Mouse (Mus musculus) cerebellum, adult 2 months (tissue): ENCODE measurements at regions not wholly inside any gene's neighbourhood (a gene's known extent, or its start where the extent isn't known, plus 50 kb on each side); places are given as distances from the start of the nearest gene placed in this dataset.

Source experiments
- DNase-seq, 2 experiments: peaks; one replicate each; pipeline ENCODE4 v3.0.0; 2021
- H3K27ac ChIP-seq: fragments of 200-500 bp; 2 replicates; pipeline ENCODE4 v1.5.1; 2012; ENCODE audit warnings: low read length, control low read depth, inconsistent platforms; ENCODE audit not compliant: insufficient read depth
- H3K27me3 ChIP-seq: fragments of 200-500 bp; 2 replicates; pipeline ENCODE4 v1.6.1; 2012; ENCODE audit warnings: inconsistent platforms, mild to moderate bottlenecking, low read length, moderate library complexity; ENCODE audit not compliant: control insufficient read depth, insufficient read depth
- H3K4me1 ChIP-seq: fragments of 200-500 bp; 2 replicates; pipeline ENCODE4 v1.6.1; 2011; ENCODE audit warnings: low read length; ENCODE audit not compliant: control insufficient read depth, insufficient read depth
- H3K4me3 ChIP-seq: fragments of 200-500 bp; replicated peaks from 2 replicates; pipeline ENCODE3; 2011; ENCODE audit warnings: mild to moderate bottlenecking, low read depth, low read length, control low read depth; ENCODE audit not compliant: insufficient read depth
- CTCF ChIP-seq: fragments of 200-500 bp; IDR thresholded peaks from 2 replicates; pipeline ENCODE4 v1.5.1; 2011; ENCODE audit warnings: low read depth, mild to moderate bottlenecking, control low read depth, low read length, moderate library complexity, borderline replicate concordance; ENCODE audit not compliant: insufficient read depth
- POLR2A ChIP-seq: fragments of 200-500 bp; IDR thresholded peaks from 2 replicates; pipeline ENCODE4 v1.6.1; 2011; ENCODE audit warnings: low read length, control low read depth, borderline replicate concordance; ENCODE audit not compliant: insufficient read depth
- WGBS: fragments of 180-500 bp; shearing (Covaris S2); methylation state at CpG from one replicate; pipeline ENCODE4 v1.1.7; 2018; 5-methylcytosine and 5-hydroxymethylcytosine counted together

DNA sequence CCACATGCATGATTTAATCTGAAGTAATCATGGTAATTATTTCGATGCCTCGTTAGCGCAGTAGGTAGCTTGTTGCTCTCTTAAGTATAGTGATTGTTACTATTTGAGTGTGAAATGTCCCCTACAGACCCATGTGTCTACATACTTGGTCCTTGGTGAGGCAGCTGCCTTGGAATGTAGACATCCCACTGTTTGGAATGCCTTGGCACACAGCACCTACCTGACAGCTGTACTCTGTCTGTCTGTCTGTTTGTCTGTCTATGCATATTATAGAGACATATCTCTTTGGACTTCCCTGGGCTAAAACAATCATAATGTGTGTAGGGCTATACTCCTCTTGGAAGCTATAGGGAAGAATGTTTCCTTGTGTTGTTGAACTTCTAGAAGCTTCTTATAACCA, 83.7 kb upstream of the Runx3 start:
- Histone ChIP-seq H3K4me1 (no peaks in the 10 kb centered on the region), H3K27me3 (no peaks in the 10 kb centered on the region), H3K4me3 (no peak overlapping the region), H3K27ac (no peak overlapping the region)
- TF ChIP-seq CTCF: no peak
- no peak for TF ChIP-seq POLR2A
- WGBS: 91% methylated on average over 3 of the region's 3 CpGs
- DNase-seq: no peak

DNA sequence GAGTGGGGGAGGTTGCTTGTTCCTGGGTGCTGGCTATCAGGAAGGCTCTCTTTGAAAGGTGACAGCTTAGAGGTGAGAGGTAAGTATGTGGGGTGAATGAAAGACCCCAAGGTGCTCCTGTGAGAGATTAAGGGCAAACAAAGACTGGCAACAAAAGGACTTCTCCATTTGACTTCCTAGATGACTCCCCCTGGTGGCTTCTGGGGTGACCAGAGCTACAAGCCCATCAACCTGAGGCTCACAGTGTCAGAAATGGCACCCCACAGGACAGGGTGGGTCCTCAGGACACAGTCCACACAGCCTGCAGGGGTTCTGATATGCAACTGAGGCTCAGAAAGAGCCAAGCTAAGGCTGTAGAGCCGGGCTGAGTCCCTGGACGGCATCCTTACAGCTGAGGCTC, 81.2 kb upstream of the Runx3 start:
- peak; percentile 9; the same call in 1 of the 2 replicates for TF ChIP-seq CTCF
- TF ChIP-seq POLR2A: no peak
- Histone ChIP-seq H3K27ac (no peak overlapping the region), H3K4me1 (no peaks in the 10 kb centered on the region), H3K4me3 (no peak overlapping the region), H3K27me3 (no peaks in the 10 kb centered on the region)
- WGBS: 91% methylated on average over 2 of the region's 2 CpGs
- DNase-seq: no peak

DNA sequence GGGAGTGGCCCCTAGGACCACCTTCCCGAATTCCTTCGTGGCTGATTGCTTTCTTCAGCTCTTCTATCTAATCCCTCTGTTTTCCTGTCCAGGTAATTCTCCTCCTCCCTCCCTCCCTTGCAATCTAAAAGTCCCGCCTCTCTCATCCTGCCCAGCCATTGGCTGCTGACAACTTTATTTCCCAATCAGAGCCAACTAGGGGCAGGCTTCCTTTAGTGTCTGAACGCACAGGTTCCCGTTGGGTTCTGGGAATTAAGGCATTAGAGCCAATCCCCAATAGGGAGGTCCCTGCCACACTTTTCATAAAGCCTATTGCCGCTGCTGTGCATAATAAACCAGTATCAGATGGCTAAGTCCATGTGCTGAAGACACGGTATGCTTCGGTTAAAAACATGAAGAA, 78.5 kb upstream of the Runx3 start:
- no peak overlapping the region for H3K27ac ChIP-seq
- WGBS: 56% methylated on average over 8 of the region's 8 CpGs
- TF ChIP-seq CTCF (no peak), POLR2A (no peak)
- no peak overlapping the region for H3K4me3 ChIP-seq
- no peak for DNase-seq
- H3K27me3 ChIP-seq: no peaks in the 10 kb centered on the region
- H3K4me1 ChIP-seq: no peaks in the 10 kb centered on the region

DNA sequence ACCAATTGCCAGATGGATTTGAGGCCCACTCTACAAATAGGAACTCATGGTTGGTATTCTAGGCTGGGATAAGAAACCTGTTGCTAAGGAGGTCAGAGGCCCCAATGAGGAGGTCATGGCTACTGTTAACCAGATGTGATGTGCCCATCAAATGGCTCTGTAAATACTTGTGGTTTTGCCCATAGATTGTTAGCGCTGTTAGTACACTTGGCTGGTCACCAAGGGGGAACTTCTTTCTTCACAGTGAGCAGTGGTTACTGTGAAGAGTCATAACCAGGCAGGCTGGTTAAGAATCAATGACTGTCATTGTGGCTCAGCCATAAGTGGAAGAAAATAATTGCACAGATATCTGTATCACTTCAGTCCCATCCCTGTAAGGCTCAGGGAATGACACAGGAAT, 78.0 kb upstream of the Runx3 start:
- DNase-seq: no peak
- Histone ChIP-seq H3K4me1 (no peaks in the 10 kb centered on the region), H3K27ac (no peak overlapping the region), H3K4me3 (no peak overlapping the region), H3K27me3 (no peaks in the 10 kb centered on the region)
- TF ChIP-seq CTCF (no peak), POLR2A (no peak)
- WGBS: 96% methylated on average over 1 of the region's 1 CpGs

DNA sequence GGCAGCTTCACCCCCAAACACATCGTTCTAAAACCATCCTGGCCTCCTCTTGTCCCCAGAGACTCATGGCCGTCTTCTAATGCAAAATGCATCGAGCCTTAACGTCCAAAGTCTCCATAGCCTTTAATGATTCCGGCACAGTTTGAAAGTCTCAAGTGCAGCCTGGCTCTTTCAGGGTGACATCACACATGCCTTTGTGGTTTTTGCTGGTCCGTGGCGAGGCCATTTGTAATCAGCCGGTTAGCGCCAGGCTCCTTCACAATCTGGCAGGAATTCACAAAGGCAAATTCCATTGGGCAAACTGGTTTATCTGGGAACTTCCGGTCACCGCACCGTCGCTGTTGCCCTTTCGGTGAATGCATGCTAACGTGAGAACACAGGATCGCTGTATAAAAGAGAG, 75.4 kb upstream of the Runx3 start:
- DNase-seq: no peak
- H3K4me3 ChIP-seq: no peak overlapping the region
- H3K4me1 ChIP-seq: no peaks in the 10 kb centered on the region
- no peaks in the 10 kb centered on the region for H3K27me3 ChIP-seq
- WGBS: 54% methylated on average over 16 of the region's 16 CpGs
- TF ChIP-seq CTCF: no peak
- no peak for TF ChIP-seq POLR2A
- no peak overlapping the region for H3K27ac ChIP-seq

DNA sequence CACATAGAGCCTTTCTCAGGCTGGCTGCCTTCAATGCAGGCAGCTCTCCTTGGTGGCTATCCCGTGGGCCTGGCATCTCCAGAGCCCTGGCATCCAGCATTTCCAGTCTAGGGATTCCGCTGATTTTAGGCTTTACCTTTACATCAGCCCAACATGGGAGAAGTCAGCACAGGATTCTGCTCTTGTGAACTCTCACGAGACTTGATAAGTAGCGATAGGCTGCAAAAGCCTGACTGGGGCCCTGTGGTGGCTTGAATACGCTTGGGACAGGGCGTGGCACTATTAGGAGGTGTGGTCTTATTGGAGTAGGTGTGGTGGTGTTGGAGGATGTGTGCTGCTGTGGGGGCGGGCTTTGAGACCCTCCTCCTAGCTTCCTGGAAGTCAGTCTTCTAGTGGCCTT, 73.8 kb upstream of the Runx3 start:
- WGBS: 92% methylated on average over 7 of the region's 7 CpGs
- TF ChIP-seq POLR2A: no peak
- no peak for TF ChIP-seq CTCF
- Histone ChIP-seq H3K27me3 (no peaks in the 10 kb centered on the region), H3K4me1 (no peaks in the 10 kb centered on the region), H3K4me3 (no peak overlapping the region), H3K27ac (no peak overlapping the region)
- no peak for DNase-seq

DNA sequence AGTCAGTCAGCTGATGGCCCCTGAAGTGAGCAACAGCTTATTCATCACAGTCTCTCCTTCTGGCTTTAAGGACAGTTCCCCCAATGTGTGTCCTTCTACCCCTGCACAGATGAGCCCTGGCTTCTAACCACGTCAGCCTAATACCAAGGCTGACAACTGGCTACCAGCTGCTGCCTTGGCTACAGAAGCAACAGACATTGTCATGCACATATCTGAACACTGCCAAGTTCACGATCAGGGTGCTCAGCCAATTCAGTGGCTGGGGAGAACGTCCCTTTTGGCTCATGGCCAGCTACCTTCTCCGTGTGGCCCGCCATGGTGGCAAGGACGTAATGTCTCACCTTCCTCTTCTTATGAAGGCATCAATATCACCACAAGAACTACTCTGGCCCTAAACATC, 73.2 kb upstream of the Runx3 start:
- TF ChIP-seq POLR2A (no peak), CTCF (no peak)
- no peak for DNase-seq
- Histone ChIP-seq H3K4me1 (no peaks in the 10 kb centered on the region), H3K4me3 (no peak overlapping the region), H3K27ac (no peak overlapping the region), H3K27me3 (no peaks in the 10 kb centered on the region)
- 44% methylated on average over 6 of the region's 6 CpGs for WGBS

DNA sequence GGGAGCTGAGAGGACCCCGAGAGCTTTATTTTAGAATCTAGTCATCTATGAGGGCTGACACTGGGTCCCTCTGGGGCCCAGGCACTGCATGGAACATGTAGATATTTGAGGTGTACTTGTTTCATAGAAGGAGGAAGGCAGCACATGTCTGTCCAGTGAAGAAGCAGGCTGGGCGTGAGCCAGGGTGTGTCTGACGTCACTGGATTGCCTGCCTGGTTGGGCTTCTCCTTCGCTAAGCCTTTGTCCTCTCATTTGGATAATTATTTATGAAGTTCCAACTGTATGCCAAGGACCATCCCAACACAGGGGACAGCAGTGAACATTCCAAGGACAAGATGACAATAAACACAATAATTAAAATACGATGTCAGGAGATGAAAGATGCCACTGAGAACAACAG, 72.7 kb upstream of the Runx3 start:
- no peak for DNase-seq
- Histone ChIP-seq H3K27ac (no peak overlapping the region), H3K27me3 (no peaks in the 10 kb centered on the region), H3K4me3 (no peak overlapping the region), H3K4me1 (no peaks in the 10 kb centered on the region)
- TF ChIP-seq CTCF: no peak
- no peak for TF ChIP-seq POLR2A
- WGBS: 47% methylated on average over 5 of the region's 5 CpGs
